Mouse (Mus musculus): ENCODE data around the gene Alg11.
A peak's percentile ranks its signal among the peaks of the same experiment; 100 is the strongest.

Alg11 gene

DNA sequence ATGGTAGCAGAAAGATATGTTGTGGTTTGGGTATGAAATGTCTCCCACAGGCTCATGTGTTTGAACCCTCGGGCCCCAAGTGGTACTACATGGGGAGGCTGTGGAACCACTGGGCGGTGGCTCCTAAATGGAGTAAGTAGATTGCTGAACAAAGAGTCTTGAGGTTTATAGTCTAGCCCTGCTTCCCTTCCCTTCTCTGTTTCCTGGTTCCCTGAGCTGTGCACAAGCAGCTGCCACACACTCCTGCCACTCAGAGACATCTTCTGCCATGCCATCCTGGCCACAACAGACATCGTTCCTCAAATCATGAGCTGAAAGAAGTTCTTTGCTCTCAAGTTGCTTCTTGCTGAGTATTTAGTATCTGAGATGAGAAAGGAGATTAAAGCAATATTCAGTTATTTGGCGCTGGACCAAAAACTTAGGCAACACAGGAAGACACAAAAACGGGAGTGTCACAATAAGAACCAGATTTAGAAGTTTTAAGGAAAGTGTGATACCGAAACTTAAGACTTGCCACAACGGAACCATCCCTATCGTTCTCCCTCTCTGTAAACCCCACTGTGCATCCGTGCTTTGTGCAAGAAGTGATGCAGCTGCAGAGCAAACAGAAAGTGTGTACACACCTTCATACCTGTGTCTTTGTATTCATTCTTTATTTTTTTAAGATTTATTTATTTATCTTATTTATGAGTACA, 18.9 kb downstream of the Alg11 start:
- no peak for DNase-seq

DNA sequence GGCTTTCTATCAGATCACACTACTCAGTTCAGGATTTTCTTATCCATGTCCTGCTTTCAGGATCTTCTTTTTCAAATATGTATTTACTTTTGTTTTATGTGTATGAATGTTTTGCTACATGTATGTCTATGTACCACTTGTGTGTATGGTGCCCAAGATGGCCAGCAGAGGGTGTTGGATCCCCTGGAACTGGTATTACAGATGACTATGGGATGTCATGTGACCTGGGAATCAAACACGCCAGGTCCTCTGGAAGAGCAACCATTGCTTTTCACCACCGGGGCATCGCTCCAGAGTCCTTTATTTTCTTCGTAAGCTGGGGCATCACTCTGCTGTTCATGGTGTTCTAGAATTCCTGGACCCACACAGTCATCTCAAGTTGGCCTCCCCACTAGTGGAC, 28.7 kb downstream of the Alg11 start:
- no peak for DNase-seq

DNA sequence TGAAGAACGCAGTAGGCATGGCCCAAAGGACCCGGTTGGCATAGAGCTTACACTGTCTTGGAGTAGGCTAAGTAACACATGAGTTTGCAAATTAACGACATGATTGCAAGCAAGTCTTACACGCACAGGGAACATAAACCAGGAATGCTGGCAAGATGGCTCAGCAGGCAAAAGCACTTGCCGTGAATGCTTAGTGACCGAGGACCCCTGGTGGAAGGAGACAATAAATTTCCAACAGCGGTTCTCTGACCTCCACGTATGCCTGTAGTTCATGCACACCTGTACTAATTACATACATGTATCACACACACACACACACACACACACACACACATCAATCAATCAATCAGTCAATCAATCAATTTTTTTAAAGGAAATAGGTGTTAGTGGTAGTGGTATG, 31.0 kb downstream of the Alg11 start:
- DNase-seq = peak in 1 of 2 experiments; percentile 29

DNA sequence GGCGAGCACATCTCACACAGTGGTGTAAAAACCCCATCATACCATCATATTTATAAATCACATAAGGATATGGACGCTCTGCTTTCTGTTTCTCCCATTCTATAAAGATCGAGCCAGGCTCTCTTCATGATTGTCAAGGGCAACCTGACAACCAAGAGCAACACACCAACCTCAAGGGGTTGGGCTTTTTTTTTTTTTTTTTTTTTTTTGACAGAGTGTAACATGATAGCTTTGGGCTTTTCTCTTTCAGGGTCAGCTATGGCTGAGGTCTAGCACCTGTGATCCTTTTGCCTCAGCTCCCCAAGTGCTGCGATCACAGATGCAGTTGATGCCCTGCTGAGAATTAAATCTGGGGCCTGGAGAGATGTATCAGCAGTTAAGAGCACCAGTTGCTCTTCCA, 46.5 kb downstream of the Alg11 start:
- DNase-seq = no peak

All from cerebellum, postnatal 14 days (tissue).